Comparison of ENCODE assay signal across 7 mouse cellular contexts in the genomic region with DNA sequence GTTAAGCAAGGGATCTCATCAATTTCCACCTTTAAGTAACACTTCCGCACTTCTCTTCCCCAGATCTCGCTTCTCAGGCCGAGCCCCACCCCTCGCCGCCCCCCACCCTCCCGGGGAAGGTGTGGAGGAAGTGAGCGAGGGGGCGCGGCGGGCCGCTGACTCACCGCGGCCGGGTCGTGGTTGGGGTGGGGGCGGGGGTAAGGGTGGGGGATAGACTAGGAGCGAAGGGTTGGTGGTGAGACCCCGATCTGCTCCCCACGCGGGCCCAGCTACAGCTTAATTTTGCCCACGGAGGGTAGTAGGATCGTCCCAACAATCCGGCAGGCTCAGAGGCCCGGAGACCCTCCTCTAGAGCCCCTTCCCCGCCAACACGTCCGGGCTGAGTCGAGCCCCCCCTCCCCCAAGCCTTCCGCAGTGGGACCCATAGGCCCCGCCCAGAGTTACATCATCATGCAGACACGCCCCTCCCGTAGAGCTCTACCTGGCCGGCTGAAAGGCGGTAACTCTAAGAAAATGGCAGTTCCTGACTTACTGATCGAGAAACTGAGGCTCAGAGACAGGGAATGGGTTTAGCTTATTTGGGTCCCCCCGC. TPM values are rescaled to one million over a fixed set of nuclear protein-coding genes. Genes with fewer than 3 reads are reported as not detected.
DNase-seq lines count a peak whose midpoint lies in the region; ATAC-seq and TF ChIP-seq lines count a peak whose summit lies in the region.

No protein-coding gene starts in this region.

- peak overlapping the region; percentile 89 for H3K9ac ChIP-seq in MEL (ENCODE audit: control insufficient read depth, low read depth, low read length, poor library complexity, severe bottlenecking)
- H3K9ac ChIP-seq in limb, embryonic 13.5 days = peak overlapping the region; percentile 93
- H3K9ac ChIP-seq in midbrain, embryonic 13.5 days (replicated peaks) = peak overlapping the region; percentile 96
- peak overlapping the region; percentile 97 for H3K9ac ChIP-seq in stomach, embryonic 15.5 days

- peak overlapping the region; percentile 88 for H3K4me2 ChIP-seq in limb, embryonic 13.5 days (replicated peaks)
- H3K4me2 ChIP-seq in midbrain, embryonic 13.5 days (replicated peaks) = peak overlapping the region; percentile 97
- H3K4me2 ChIP-seq in stomach, embryonic 15.5 days = peak overlapping the region; percentile 93

- TF ChIP-seq POLR2A in MEL (IDR thresholded peaks at IDR 0.05; ENCODE audit: control insufficient read depth in 1 of 2, insufficient read depth in 1 of 2, low read depth in 1 of 2, low read length in 2 of 2, poor library complexity in 1 of 2) = no peak
- peak; percentile 39 for TF ChIP-seq POLR2A in embryonic fibroblast, embryonic 13.5 days (IDR thresholded peaks at IDR 0.05; ENCODE audit: low read depth, low read length)

- WGBS in limb, embryonic 13.5 days = under 1% methylated on average over 36 of the region's 36 CpGs
- WGBS in midbrain, embryonic 13.5 days = under 1% methylated on average over 36 of the region's 36 CpGs
- under 1% methylated on average over 34 of the region's 36 CpGs for WGBS in stomach, embryonic 15.5 days

- ATAC-seq in hematopoietic stem cell, adult 5-6 weeks (replicated peaks in 1 of 2; ENCODE audit: insufficient read depth in 1 of 2, low FRiP score in 2 of 2, low TSS enrichment in 1 of 2, low read depth in 1 of 2, poor library complexity in 2 of 2, severe bottlenecking in 2 of 2) = peak; percentile 46 to 66
- peak; percentile 84 for ATAC-seq in limb, embryonic 13.5 days (ENCODE audit: low FRiP score, low read depth)
- ATAC-seq in midbrain, embryonic 13.5 days = peak; percentile 69
- ATAC-seq in stomach, embryonic 15.5 days (ENCODE audit: insufficient read depth, low FRiP score, low read depth) = peak; percentile 65

- DNase-seq in MEL (ENCODE audit: low read depth, low spot score) = peak; percentile 92
- DNase-seq in adrenal gland, postnatal 36 days = peak; percentile 84 to 90

- H3K4me3 ChIP-seq in MEL (ENCODE audit: control insufficient read depth in 1 of 2, insufficient read depth in 1 of 2, low read depth in 2 of 2, low read length in 2 of 2) = peak overlapping the region; percentile 94 to 96
- H3K4me3 ChIP-seq in embryonic fibroblast, embryonic 13.5 days (ENCODE audit: insufficient read depth, low read length) = peak overlapping the region; percentile 98
- peak overlapping the region; percentile 94 for H3K4me3 ChIP-seq in limb, embryonic 13.5 days
- peak overlapping the region; percentile 79 for H3K4me3 ChIP-seq in midbrain, embryonic 13.5 days (replicated peaks)
- H3K4me3 ChIP-seq in stomach, embryonic 15.5 days (replicated peaks) = peak overlapping the region; percentile 100

- H3K79me2 ChIP-seq in MEL (ENCODE audit: control insufficient read depth, insufficient read depth, low read length, poor library complexity) = peaks cover 35% of the 10 kb centered on the region

- H3K4me1 ChIP-seq in MEL (ENCODE audit: control insufficient read depth in 1 of 2, insufficient read depth in 2 of 2, low read length in 2 of 2) = peaks cover 0 to 16% of the 10 kb centered on the region in 2 experiments; a peak in 3 of 4 replicates
- peaks cover 12% of the 10 kb centered on the region; the same call in 1 of the 2 replicates for H3K4me1 ChIP-seq in embryonic fibroblast, embryonic 13.5 days (ENCODE audit: control insufficient read depth, insufficient read depth, low read length)
- H3K4me1 ChIP-seq in limb, embryonic 13.5 days = peaks cover 23% of the 10 kb centered on the region
- H3K4me1 ChIP-seq in midbrain, embryonic 13.5 days (replicated peaks) = peaks cover 28% of the 10 kb centered on the region
- H3K4me1 ChIP-seq in stomach, embryonic 15.5 days = peaks cover 15% of the 10 kb centered on the region

- no peaks in the 10 kb centered on the region for H3K9me3 ChIP-seq in MEL (replicated peaks; ENCODE audit: insufficient read depth, low read length)
- H3K9me3 ChIP-seq in limb, embryonic 13.5 days = no peaks in the 10 kb centered on the region
- no peaks in the 10 kb centered on the region for H3K9me3 ChIP-seq in midbrain, embryonic 13.5 days
- H3K9me3 ChIP-seq in stomach, embryonic 15.5 days = no peaks in the 10 kb centered on the region

- peak in 1 of 2 experiments; percentile 39; a peak in 2 of 4 replicates for TF ChIP-seq EP300 in MEL (IDR thresholded peaks at IDR 0.05; ENCODE audit: low read depth in 1 of 2, low read length in 2 of 2)

- no peak for TF ChIP-seq CTCF in MEL (IDR thresholded peaks at IDR 0.05 in 2 of 3, conservative IDR thresholded peaks at IDR 0.05 in 1 of 3; ENCODE audit: control insufficient read depth in 1 of 3, insufficient read depth in 1 of 3, low read depth in 2 of 3, low read length in 3 of 3, poor library complexity in 1 of 3, severe bottlenecking in 1 of 3)
- no peak for TF ChIP-seq CTCF in embryonic fibroblast, embryonic 13.5 days (IDR thresholded peaks at IDR 0.05; ENCODE audit: borderline replicate concordance, insufficient read depth, low read length)

- H3K27me3 ChIP-seq in MEL (ENCODE audit: control insufficient read depth in 1 of 2, insufficient read depth in 2 of 2, low read length in 2 of 2) = no peaks in the 10 kb centered on the region
- peaks cover 5% of the 10 kb centered on the region; the same call in 1 of the 2 replicates for H3K27me3 ChIP-seq in limb, embryonic 13.5 days
- peaks cover 9% of the 10 kb centered on the region; the same call in 1 of the 2 replicates for H3K27me3 ChIP-seq in midbrain, embryonic 13.5 days
- H3K27me3 ChIP-seq in stomach, embryonic 15.5 days (replicated peaks) = no peaks in the 10 kb centered on the region

- peaks cover 0 to 8% of the 10 kb centered on the region in 2 experiments; a peak in 2 of 4 replicates for H3K36me3 ChIP-seq in MEL (ENCODE audit: control insufficient read depth in 1 of 2, insufficient read depth in 2 of 2, low read length in 2 of 2)
- peaks cover under 1% of the 10 kb centered on the region; the same call in 1 of the 2 replicates for H3K36me3 ChIP-seq in limb, embryonic 13.5 days
- H3K36me3 ChIP-seq in midbrain, embryonic 13.5 days = no peaks in the 10 kb centered on the region
- H3K36me3 ChIP-seq in stomach, embryonic 15.5 days = no peaks in the 10 kb centered on the region

- H3K27ac ChIP-seq in MEL (ENCODE audit: control insufficient read depth, low read depth, low read length) = peak overlapping the region; percentile 99
- H3K27ac ChIP-seq in embryonic fibroblast, embryonic 13.5 days (ENCODE audit: insufficient read depth, low read length) = peak overlapping the region; percentile 93
- peak overlapping the region; percentile 96 for H3K27ac ChIP-seq in limb, embryonic 13.5 days
- H3K27ac ChIP-seq in midbrain, embryonic 13.5 days = peak overlapping the region; percentile 85
- H3K27ac ChIP-seq in stomach, embryonic 15.5 days = peak overlapping the region; percentile 99

- no peak for TF ChIP-seq RAD21 in MEL (IDR thresholded peaks at IDR 0.05; ENCODE audit: low read depth, low read length)

RNA-seq across cellular contexts. Expression of a gene that starts 0.7 kb away (rescaled TPM):
- 121 and 130 TPM in 2 replicates for total RNA-seq in MEL (2012; rRNA removed)
- 100 to 1,000 TPM in 1 of 2 experiments, not detected in 1; 185 TPM for polyA plus RNA-seq in MEL (2012; ENCODE audit: insufficient read depth in 1 of 2, insufficient read length in 2 of 2, low read depth in 1 of 2, low replicate concordance in 2 of 2, missing spikeins in 1 of 2)
- total RNA-seq in adrenal gland, postnatal 36 days (2021) = 10 to 100 TPM; 45.4 to 55.0 TPM
- polyA plus RNA-seq in embryonic fibroblast, embryonic 13.5 days (2011; ENCODE audit: insufficient read length, low read depth, missing spikeins) = 161 and 186 TPM in 2 replicates
- 99.8 and 117 TPM in 2 replicates for total RNA-seq in hematopoietic stem cell, adult 5-6 weeks (2017)
- polyA plus RNA-seq in limb, embryonic 13.5 days (2015; fragmentation: Nextera tagmentation; extraction: Ambion mirVana) = 68.9 and 69.0 TPM in 2 replicates
- polyA plus RNA-seq in midbrain, embryonic 13.5 days (2015; fragmentation: Nextera tagmentation; extraction: Ambion mirVana) = 28.6 and 38.0 TPM in 2 replicates
- 106 and 111 TPM in 2 replicates for polyA plus RNA-seq in stomach, embryonic 15.5 days (2015; fragmentation: Nextera tagmentation; extraction: Ambion mirVana)

RNA-seq across cellular contexts. Expression of a gene that starts 7.6 kb away (rescaled TPM):
- total RNA-seq in MEL (2012; rRNA removed) = not detected in 2 replicates
- not detected for polyA plus RNA-seq in MEL (2012; ENCODE audit: insufficient read depth in 1 of 2, insufficient read length in 2 of 2, low read depth in 1 of 2, low replicate concordance in 2 of 2, missing spikeins in 1 of 2)
- total RNA-seq in adrenal gland, postnatal 36 days (2021) = not detected
- polyA plus RNA-seq in embryonic fibroblast, embryonic 13.5 days (2011; ENCODE audit: insufficient read length, low read depth, missing spikeins) = not detected in 2 replicates
- total RNA-seq in hematopoietic stem cell, adult 5-6 weeks (2017) = 0.25 TPM in 1 of 2 replicates, not detected in the other
- not detected in 2 replicates for polyA plus RNA-seq in limb, embryonic 13.5 days (2015; fragmentation: Nextera tagmentation; extraction: Ambion mirVana)
- polyA plus RNA-seq in midbrain, embryonic 13.5 days (2015; fragmentation: Nextera tagmentation; extraction: Ambion mirVana) = 0.34 and 0.88 TPM in 2 replicates
- 0.21 and 0.33 TPM in 2 replicates for polyA plus RNA-seq in stomach, embryonic 15.5 days (2015; fragmentation: Nextera tagmentation; extraction: Ambion mirVana)

RNA-seq across cellular contexts. Expression of a gene that starts 10.2 kb away (rescaled TPM):
- 0.27 and 0.52 TPM in 2 replicates for total RNA-seq in MEL (2012; rRNA removed)
- 1 to 10 TPM in 1 of 2 experiments, not detected in 1; 1.4 TPM for polyA plus RNA-seq in MEL (2012; ENCODE audit: insufficient read depth in 1 of 2, insufficient read length in 2 of 2, low read depth in 1 of 2, low replicate concordance in 2 of 2, missing spikeins in 1 of 2)
- 1 to 10 TPM; 4.6 to 5.1 TPM for total RNA-seq in adrenal gland, postnatal 36 days (2021)
- polyA plus RNA-seq in embryonic fibroblast, embryonic 13.5 days (2011; ENCODE audit: insufficient read length, low read depth, missing spikeins) = 6.8 and 7.8 TPM in 2 replicates
- total RNA-seq in hematopoietic stem cell, adult 5-6 weeks (2017) = not detected in 2 replicates
- 20.2 and 20.9 TPM in 2 replicates for polyA plus RNA-seq in limb, embryonic 13.5 days (2015; fragmentation: Nextera tagmentation; extraction: Ambion mirVana)
- polyA plus RNA-seq in midbrain, embryonic 13.5 days (2015; fragmentation: Nextera tagmentation; extraction: Ambion mirVana) = 97.4 and 102 TPM in 2 replicates
- polyA plus RNA-seq in stomach, embryonic 15.5 days (2015; fragmentation: Nextera tagmentation; extraction: Ambion mirVana) = 10.6 and 13.9 TPM in 2 replicates

RNA-seq across cellular contexts. Expression of a gene that starts 37.6 kb away (rescaled TPM):
- total RNA-seq in MEL (2012; rRNA removed) = 0.04 and 0.10 TPM in 2 replicates
- polyA plus RNA-seq in MEL (2012; ENCODE audit: insufficient read depth in 1 of 2, insufficient read length in 2 of 2, low read depth in 1 of 2, low replicate concordance in 2 of 2, missing spikeins in 1 of 2) = under 1 TPM in 1 of 2 experiments, not detected in 1; 0.49 TPM
- 10 to 100 TPM; 11.2 to 23.6 TPM for total RNA-seq in adrenal gland, postnatal 36 days (2021)
- polyA plus RNA-seq in embryonic fibroblast, embryonic 13.5 days (2011; ENCODE audit: insufficient read length, low read depth, missing spikeins) = 2.1 and 2.7 TPM in 2 replicates
- total RNA-seq in hematopoietic stem cell, adult 5-6 weeks (2017) = 190 and 280 TPM in 2 replicates
- polyA plus RNA-seq in limb, embryonic 13.5 days (2015; fragmentation: Nextera tagmentation; extraction: Ambion mirVana) = 0.23 and 0.27 TPM in 2 replicates
- not detected in 2 replicates for polyA plus RNA-seq in midbrain, embryonic 13.5 days (2015; fragmentation: Nextera tagmentation; extraction: Ambion mirVana)
- polyA plus RNA-seq in stomach, embryonic 15.5 days (2015; fragmentation: Nextera tagmentation; extraction: Ambion mirVana) = 0.12 and 0.17 TPM in 2 replicates

RNA-seq across cellular contexts. Expression of a gene that starts 44.1 kb away (rescaled TPM):
- 16.3 and 18.5 TPM in 2 replicates for total RNA-seq in MEL (2012; rRNA removed)
- polyA plus RNA-seq in MEL (2012; ENCODE audit: insufficient read depth in 1 of 2, insufficient read length in 2 of 2, low read depth in 1 of 2, low replicate concordance in 2 of 2, missing spikeins in 1 of 2) = 10 to 100 TPM; 37.2 to 85.4 TPM
- 10 to 100 TPM; 31.7 to 37.4 TPM for total RNA-seq in adrenal gland, postnatal 36 days (2021)
- polyA plus RNA-seq in embryonic fibroblast, embryonic 13.5 days (2011; ENCODE audit: insufficient read length, low read depth, missing spikeins) = 21.8 and 24.4 TPM in 2 replicates
- 19.9 and 26.8 TPM in 2 replicates for total RNA-seq in hematopoietic stem cell, adult 5-6 weeks (2017)
- polyA plus RNA-seq in limb, embryonic 13.5 days (2015; fragmentation: Nextera tagmentation; extraction: Ambion mirVana) = 35.2 and 35.7 TPM in 2 replicates
- 39.4 and 40.5 TPM in 2 replicates for polyA plus RNA-seq in midbrain, embryonic 13.5 days (2015; fragmentation: Nextera tagmentation; extraction: Ambion mirVana)
- 32.3 and 34.5 TPM in 2 replicates for polyA plus RNA-seq in stomach, embryonic 15.5 days (2015; fragmentation: Nextera tagmentation; extraction: Ambion mirVana)

Comparison
In these comparisons a context has a peak if more than half of its experiments do, and no peak if none do; other contexts are left out.
1. Peak in every context shown above with its lines: DNase-seq, ATAC-seq, H3K4me3 ChIP-seq and H3K27ac ChIP-seq.